Mouse (Mus musculus) B cell, adult 2 months (primary cell): ENCODE results near the gene Polr3a.
A peak's percentile ranks its signal among the peaks of the same experiment; 100 is the strongest.
"Not testable (repeated sequence)": the region's sequence is repeated elsewhere in the genome, so short reads cannot be mapped to it uniquely, and the experiment has no call there.

Experiments used
- DNase-seq, 2 experiments: peaks; one replicate each; pipeline ENCODE4 v3.0.0; 2022

The Polr3a gene

GRCm38 (mm10) chr14:24491266-24491981 is 4.6 kb upstream of the Polr3a start:
- DNase-seq, result no peak

- peak; percentile 97 to 98 for DNase-seq
Observed at GRCm38 (mm10) chr14:24490468-24491265, 3.8 kb upstream of the Polr3a start.

- not testable (repeated sequence) for DNase-seq
Observed at GRCm38 (mm10) chr14:24489772-24490171, 2.9 kb upstream of the Polr3a start.

GRCm38 (mm10) chr14:24486241-24486767 is 554 bp downstream of the Polr3a start:
- no peak for DNase-seq

GRCm38 (mm10) chr14:24468806-24469205 is 18.1 kb downstream of the Polr3a start:
- no peak for DNase-seq

GRCm38 (mm10) chr14:24458191-24458590 is 28.7 kb downstream of the Polr3a start:
- no peak for DNase-seq

GRCm38 (mm10) chr14:24443529-24443928 is 43.3 kb downstream of the Polr3a start:
- not testable (repeated sequence) for DNase-seq
